Mouse (Mus musculus): Measurements from ENCODE around the gene Fopnl. TPM values are rescaled to one million over a fixed set of nuclear protein-coding genes. Genes with fewer than 3 reads are reported as not detected.

Gene Fopnl
- polyA plus RNA-seq, 1 experiment from 2014 or later, result 164 TPM

DNA sequence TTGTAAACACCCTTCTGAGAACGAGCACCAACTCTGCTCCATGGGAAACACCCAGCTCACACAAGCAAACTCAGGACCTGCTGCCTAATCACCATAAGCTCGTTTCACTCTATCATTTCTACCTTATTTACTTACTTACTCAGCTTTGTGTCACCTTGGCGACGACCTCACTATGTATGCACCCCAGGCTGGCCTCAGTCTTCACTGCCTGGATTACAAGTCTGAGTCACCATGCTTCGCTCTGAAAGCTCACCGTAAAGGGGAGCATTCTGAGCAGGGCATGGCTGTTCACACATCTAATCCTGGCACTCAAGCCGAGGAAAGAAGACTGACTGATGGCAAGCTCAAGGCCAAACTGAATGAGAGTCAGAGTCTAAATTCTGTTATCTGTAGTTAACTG is 13.5 kb downstream of the Fopnl start:
- peaks cover 77% of the 10 kb centered on the region for H3K36me3 ChIP-seq
- no peaks in the 10 kb centered on the region for H3K9me3 ChIP-seq
- no peaks in the 10 kb centered on the region for H3K27me3 ChIP-seq
- no peak overlapping the region for H3K4me2 ChIP-seq
- no peak overlapping the region for H3K9ac ChIP-seq
- H3K27ac ChIP-seq, result no peak overlapping the region
- WGBS, result 64% methylated on average over 7 of the region's 7 CpGs
- H3K4me3 ChIP-seq, result no peak overlapping the region
- 0 out of 2 replicates have a peak, but pooled peaks have one; percentile 23 for ATAC-seq (ENCODE audit: borderline replicate concordance, extremely low read depth, low FRiP score, low TSS enrichment)
- H3K4me1 ChIP-seq, result no peaks in the 10 kb centered on the region

DNA sequence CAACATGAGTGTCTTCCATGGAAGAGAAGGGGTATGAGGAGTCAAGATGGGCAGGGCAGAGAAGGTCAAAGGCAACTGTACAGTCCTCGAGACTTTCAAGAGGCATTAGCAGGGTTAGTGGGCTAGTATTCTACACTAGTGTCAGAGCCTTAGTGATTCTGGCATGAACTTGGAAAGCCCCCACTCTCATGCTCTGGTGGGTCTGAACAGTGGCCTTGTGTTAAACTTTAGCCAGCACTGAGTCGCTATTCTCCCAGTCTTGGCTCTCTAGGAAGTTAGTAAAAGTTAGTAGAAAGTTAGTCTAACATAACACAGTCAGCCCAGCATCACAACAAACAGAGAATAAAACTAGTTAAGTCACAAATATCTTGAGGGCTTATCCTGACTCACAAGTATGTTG is 14.1 kb downstream of the Fopnl start:
- 74% methylated on average over 2 of the region's 2 CpGs for WGBS
- peaks cover 75% of the 10 kb centered on the region for H3K36me3 ChIP-seq

DNA sequence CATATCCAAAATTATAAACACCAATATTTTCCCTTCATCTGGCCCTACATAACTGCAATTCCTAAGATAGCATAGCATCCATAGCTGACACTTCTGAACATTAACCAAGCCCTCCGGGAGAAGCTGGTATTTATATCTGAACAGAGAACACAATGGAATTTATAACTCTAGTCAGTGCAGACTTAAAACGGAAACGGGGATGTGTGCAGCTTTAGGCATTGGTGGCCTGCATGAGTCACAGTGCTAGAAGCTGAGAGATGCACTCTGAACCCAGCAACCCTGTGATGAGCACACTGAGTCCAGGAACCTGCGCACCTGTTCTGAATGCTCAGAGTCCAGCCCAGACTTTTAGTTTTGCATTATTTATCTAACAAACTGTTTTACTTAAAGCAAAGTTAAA is 18.7 kb downstream of the Fopnl start:
- no peak for ATAC-seq (ENCODE audit: borderline replicate concordance, extremely low read depth, low FRiP score, low TSS enrichment)
- Histone ChIP-seq H3K4me2 (no peak overlapping the region), H3K9ac (no peak overlapping the region), H3K27ac (no peak overlapping the region), H3K4me3 (no peak overlapping the region), H3K9me3 (no peaks in the 10 kb centered on the region), H3K36me3 (peaks cover 49% of the 10 kb centered on the region), H3K27me3 (no peaks in the 10 kb centered on the region), H3K4me1 (peaks cover 16% of the 10 kb centered on the region)
- 73% methylated on average over 4 of the region's 4 CpGs for WGBS

More for the DNA sequence above, 14.1 kb downstream of the Fopnl start:
- no peak overlapping the region for H3K4me3 ChIP-seq
- no peak for ATAC-seq (ENCODE audit: borderline replicate concordance, extremely low read depth, low FRiP score, low TSS enrichment)
- no peaks in the 10 kb centered on the region for H3K27me3 ChIP-seq
- H3K9ac ChIP-seq, result no peak overlapping the region
- no peaks in the 10 kb centered on the region for H3K4me1 ChIP-seq
- no peak overlapping the region for H3K4me2 ChIP-seq
- H3K27ac ChIP-seq, result no peak overlapping the region
- H3K9me3 ChIP-seq, result no peaks in the 10 kb centered on the region

DNA sequence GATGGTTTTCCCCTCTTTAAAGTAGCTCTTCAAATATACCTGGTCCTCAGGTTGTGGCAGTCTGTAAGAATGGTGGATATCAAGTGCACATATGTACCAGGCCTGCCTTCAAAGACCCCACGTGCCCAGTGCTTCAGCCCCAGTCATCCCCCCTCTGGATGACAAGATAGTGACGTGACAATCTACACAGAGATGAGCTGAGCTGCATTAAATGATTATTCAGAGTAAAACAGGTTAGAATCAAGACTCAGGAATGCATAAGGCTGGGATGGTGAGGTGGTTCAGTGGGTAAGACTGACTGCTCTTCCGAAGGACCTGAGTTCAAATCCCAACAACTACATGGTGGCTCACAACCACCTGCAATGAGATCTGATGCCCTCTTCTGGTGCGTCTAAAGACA is 19.5 kb downstream of the Fopnl start:
- ATAC-seq (ENCODE audit: borderline replicate concordance, extremely low read depth, low FRiP score, low TSS enrichment), result no peak
- H3K9me3 ChIP-seq, result no peaks in the 10 kb centered on the region
- 88% methylated on average over 4 of the region's 4 CpGs for WGBS

DNA sequence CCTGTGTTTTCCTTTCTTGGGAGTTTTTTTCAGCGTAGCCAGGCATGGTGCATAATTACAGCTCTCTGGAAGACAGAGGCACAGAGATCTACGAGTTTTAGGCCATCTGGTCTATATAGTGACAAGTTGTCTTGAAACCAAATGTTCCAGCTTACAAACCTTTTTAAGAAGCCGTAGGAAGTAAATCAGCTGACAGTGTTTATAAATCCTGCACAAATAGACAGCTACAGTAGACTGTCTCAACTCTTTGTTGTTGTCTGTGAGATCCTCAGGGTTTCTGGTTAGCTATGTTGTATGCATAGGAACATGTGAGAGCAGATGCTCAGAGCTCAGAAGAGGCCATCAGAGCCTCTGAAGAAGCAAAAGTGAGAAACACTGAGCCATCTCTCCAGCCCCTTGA is 20.1 kb downstream of the Fopnl start:
- ATAC-seq (ENCODE audit: borderline replicate concordance, extremely low read depth, low FRiP score, low TSS enrichment), result peak; percentile 37; the same call in 1 of the 2 replicates
- H3K27ac ChIP-seq, result peak overlapping the region; percentile 86
- 44% methylated on average over 3 of the region's 3 CpGs for WGBS

More for the DNA sequence above, 19.5 kb downstream of the Fopnl start:
- Histone ChIP-seq H3K27me3 (no peaks in the 10 kb centered on the region), H3K4me2 (no peak overlapping the region), H3K36me3 (peaks cover 43% of the 10 kb centered on the region), H3K9ac (no peak overlapping the region), H3K4me1 (peaks cover 19% of the 10 kb centered on the region), H3K27ac (peak overlapping the region; percentile 86), H3K4me3 (no peak overlapping the region)

DNA sequence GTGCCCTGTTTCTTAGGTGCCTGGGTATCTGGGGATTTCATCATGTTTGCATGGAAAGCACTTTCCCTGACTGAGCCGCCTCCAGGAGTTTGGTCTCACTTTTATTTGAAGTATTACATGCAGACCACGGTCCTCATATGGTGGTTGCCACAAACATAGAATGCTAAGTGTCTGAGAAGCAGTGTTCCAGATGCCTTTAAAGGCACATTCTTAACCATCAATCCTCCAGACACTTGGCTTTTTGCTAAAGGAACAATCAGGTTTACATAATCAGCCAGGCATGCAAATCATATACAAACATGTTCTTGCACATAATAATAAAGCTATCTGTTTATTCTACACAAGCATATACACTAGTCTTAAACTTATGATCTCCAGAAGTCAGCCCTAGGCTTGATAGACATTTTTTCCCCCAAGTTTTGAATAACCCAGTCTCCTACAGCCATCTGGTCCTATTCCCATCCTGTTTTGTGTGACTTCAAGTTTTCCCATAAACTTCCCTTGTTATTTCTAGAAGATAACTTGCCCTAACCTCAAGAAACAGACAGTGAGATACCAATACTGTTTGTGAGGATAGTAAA is 20.6 kb downstream of the Fopnl start:
- Histone ChIP-seq H3K9me3 (no peaks in the 10 kb centered on the region), H3K4me3 (no peak overlapping the region), H3K36me3 (peaks cover 34% of the 10 kb centered on the region), H3K9ac (no peak overlapping the region), H3K4me2 (no peak overlapping the region), H3K27me3 (no peaks in the 10 kb centered on the region), H3K27ac (peak overlapping the region; percentile 86), H3K4me1 (peaks cover 30% of the 10 kb centered on the region)
- peak; percentile 73 for ATAC-seq (ENCODE audit: borderline replicate concordance, extremely low read depth, low FRiP score, low TSS enrichment)
- 30% methylated on average over 2 of the region's 2 CpGs for WGBS

More for the DNA sequence above, 20.1 kb downstream of the Fopnl start:
- H3K9ac ChIP-seq, result no peak overlapping the region
- H3K4me1 ChIP-seq, result peaks cover 25% of the 10 kb centered on the region
- H3K36me3 ChIP-seq, result peaks cover 39% of the 10 kb centered on the region
- H3K27me3 ChIP-seq, result no peaks in the 10 kb centered on the region
- H3K4me2 ChIP-seq, result no peak overlapping the region
- no peaks in the 10 kb centered on the region for H3K9me3 ChIP-seq
- no peak overlapping the region for H3K4me3 ChIP-seq

DNA sequence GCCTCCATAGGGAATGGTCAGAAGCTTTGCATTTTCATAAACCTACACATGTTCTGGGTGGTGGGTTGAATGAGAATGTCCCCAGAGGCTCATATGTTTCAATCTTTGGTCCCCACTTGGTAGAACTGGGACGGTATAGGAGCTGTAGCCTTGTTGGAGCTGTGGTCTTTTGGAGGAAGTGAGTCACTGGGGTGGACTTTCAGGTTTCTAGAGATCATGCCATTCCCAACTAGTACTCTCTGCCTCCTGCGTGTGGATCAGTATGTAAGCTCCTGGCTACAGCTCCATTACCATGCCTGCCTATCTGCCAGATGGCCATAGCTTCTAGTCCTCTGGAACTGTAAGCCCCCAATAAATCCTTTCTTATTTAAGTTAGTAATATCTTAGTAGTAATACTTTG is 21.9 kb downstream of the Fopnl start:
- Histone ChIP-seq H3K36me3 (peaks cover 22% of the 10 kb centered on the region), H3K27ac (peak overlapping the region; percentile 86; the same call in 1 of the 2 replicates), H3K27me3 (no peaks in the 10 kb centered on the region), H3K9ac (no peak overlapping the region), H3K9me3 (no peaks in the 10 kb centered on the region), H3K4me3 (no peak overlapping the region), H3K4me1 (peaks cover 37% of the 10 kb centered on the region), H3K4me2 (no peak overlapping the region)
- 76% methylated on average over 2 of the region's 2 CpGs for WGBS
- ATAC-seq (ENCODE audit: borderline replicate concordance, extremely low read depth, low FRiP score, low TSS enrichment), result no peak

DNA sequence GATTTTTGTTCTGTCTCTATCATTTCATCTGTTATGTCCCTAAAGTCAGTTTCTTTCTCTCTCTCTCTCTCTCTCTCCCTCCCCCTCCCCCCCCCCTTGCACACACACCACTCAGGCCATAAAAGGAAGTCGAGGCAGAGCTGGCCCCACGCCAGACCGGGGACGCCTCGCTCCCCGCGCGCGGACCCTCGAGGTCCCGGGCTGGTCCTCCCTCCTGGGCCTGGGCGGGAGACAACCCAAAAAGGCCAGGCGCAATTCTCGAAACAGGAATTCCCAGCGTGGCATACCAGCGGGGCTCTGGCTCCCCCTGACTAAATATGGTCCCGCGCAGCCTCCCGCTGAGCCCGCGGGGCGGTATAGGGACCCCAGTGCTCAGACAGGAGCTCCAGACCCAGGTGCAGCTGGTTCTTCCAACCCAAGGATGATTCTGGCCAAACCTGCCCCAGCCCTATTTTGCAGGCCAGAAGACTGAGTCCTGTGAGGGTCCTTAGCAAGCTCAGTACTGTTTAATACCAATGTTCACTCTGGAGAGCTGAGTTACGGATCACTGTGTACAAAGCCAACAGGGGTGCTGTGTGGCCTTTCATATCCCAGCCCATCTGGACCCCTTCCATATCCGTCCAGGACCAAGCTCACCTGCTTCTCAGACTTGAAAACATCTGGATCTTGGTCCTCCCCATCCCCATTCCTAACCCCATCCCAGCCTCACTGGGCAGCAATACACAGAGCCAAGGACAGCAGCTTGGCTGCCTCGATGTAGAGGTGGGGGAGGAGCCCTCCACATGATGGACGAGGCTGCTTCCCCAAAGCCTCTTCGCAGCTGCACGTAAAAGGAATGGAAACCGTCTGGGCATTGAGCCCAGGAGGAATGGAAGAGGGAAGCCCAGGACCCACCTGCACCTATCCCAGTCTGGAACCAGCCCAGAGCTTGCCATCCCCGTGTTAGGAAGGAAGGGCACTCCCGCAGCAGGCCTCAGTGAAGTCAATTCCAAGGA is 24.7 kb downstream of the Fopnl start:
- peak overlapping the region; percentile 28 for H3K4me3 ChIP-seq
- no peaks in the 10 kb centered on the region for H3K9me3 ChIP-seq
- H3K36me3 ChIP-seq, result 0 out of 2 replicates have a peak, but pooled peaks cover 5% of the 10 kb centered on the region
- H3K27me3 ChIP-seq, result no peaks in the 10 kb centered on the region
- peak overlapping the region; percentile 69 for H3K27ac ChIP-seq
- H3K4me1 ChIP-seq, result peaks cover 38% of the 10 kb centered on the region
- 7% methylated on average over 31 of the region's 31 CpGs for WGBS
- peak overlapping the region; percentile 73 for H3K4me2 ChIP-seq
- H3K9ac ChIP-seq, result peak overlapping the region; percentile 32; the same call in 1 of the 2 replicates
- peak; percentile 32 for ATAC-seq (ENCODE audit: borderline replicate concordance, extremely low read depth, low FRiP score, low TSS enrichment)

DNA sequence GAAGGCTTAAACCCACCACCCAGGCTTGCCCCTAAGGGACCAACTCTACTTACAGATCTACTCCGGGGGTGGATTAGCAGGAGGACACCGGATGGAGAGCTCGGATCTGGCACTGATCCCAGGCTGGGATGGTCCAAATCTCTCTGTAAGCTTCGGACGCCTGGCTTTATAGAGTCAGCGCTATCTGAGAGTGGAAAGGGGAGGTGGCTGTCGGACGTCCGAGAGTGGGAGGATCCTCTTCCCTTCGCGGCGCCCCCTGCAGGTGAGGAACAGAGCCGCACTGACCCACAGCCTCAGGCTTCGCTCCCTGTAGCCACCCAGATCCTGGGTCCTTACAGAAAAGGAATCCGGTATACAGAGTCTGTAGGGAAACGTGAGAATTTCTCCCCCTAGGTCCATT is 26.0 kb downstream of the Fopnl start, which contains the start of gene Myh11:
Gene Myh11, minus strand, starts transcription at position 150 of the 400 bp plus-strand sequence.
- Histone ChIP-seq H3K36me3 (no peaks in the 10 kb centered on the region), H3K9ac (peak within 1 kb of the TSS; percentile 32; the same call in 1 of the 2 replicates), H3K4me1 (peaks cover 37% of the 10 kb centered on the region), H3K27ac (peak within 1 kb of the TSS; percentile 69), H3K9me3 (no peaks in the 10 kb centered on the region), H3K27me3 (no peaks in the 10 kb centered on the region), H3K4me2 (peak within 1 kb of the TSS; percentile 73), H3K4me3 (peak within 1 kb of the TSS; percentile 28)
- ATAC-seq (ENCODE audit: borderline replicate concordance, extremely low read depth, low FRiP score, low TSS enrichment), result peak; percentile 86
- 4% methylated on average over 16 of the region's 16 CpGs for WGBS

DNA sequence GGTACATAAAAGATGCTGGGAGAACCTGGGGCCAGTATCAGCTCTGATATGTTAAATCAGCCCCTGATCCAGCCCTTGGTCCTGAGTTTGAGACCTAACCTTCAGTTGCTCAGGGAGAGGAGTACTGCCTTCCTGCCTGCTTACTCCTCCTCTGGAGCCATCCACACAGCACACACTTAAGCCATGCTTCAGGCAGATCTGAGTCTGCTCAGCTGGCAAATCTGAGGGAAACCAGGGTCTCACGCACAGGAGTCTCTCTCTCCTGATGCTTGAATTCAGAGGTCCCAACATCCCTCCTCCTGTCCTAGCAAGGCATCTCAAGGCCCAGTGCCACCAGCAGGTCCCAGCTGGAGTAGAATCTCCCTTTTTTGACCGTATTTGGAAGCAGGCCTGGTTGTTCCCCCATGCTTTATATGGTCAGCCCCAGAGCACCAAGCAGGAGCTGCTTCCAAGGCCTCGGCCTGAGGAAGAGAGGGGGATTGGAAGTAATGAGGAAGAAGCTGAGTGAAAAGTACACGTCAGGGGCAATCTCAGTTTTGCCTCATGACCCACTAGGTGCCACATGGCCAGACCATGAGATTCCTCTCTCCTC is 44.7 kb downstream of the Fopnl start:
- Histone ChIP-seq H3K27ac (no peak overlapping the region), H3K9me3 (no peaks in the 10 kb centered on the region), H3K27me3 (no peaks in the 10 kb centered on the region), H3K4me2 (no peak overlapping the region), H3K36me3 (no peaks in the 10 kb centered on the region), H3K9ac (no peak overlapping the region), H3K4me1 (no peaks in the 10 kb centered on the region), H3K4me3 (no peak overlapping the region)
- WGBS, result 41% methylated on average over 4 of the region's 4 CpGs
- no peak for ATAC-seq (ENCODE audit: borderline replicate concordance, extremely low read depth, low FRiP score, low TSS enrichment)

DNA sequence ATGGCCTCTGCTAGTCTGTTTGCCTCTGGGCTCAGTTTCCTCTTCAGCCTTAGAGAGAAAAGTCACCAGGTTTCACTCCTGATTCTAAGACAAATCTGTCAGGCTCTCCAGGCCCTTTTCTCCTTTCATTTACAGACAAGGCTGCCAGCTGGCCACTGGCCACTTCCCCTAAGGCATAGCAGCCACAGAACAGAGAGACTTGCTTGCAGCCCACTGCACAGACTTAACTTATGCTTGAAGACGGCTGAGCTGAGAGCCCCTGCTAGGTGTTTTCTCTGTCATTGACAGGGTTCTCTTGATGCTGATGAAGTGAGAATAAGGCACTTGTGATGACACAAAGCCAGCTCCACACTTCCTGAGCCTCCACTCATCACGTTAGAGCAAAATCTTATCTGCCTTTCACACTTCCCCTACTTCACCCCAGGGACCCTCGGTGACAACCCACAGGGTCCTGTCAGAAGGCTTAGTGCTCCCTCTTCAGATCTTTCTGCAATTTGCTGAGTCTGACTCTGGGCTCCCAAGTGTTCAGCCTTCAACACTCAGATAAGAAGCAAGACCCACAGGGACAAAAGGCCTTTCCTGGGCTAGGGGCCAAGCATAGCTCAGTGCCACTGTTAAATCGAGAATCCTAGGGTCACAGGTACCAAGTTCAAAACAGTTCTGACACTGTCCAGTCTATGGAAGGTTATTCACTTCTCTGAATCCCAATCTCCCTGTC is 51.8 kb downstream of the Fopnl start:
- Histone ChIP-seq H3K36me3 (no peaks in the 10 kb centered on the region), H3K4me1 (0 out of 2 replicates have a peak, but pooled peaks cover 10% of the 10 kb centered on the region), H3K27ac (peak overlapping the region; percentile 1; the same call in 1 of the 2 replicates), H3K9ac (no peak overlapping the region), H3K27me3 (no peaks in the 10 kb centered on the region), H3K4me2 (no peak overlapping the region), H3K9me3 (no peaks in the 10 kb centered on the region), H3K4me3 (no peak overlapping the region)
- WGBS, result 13% methylated on average over 4 of the region's 4 CpGs
- no peak for ATAC-seq (ENCODE audit: borderline replicate concordance, extremely low read depth, low FRiP score, low TSS enrichment)
